Mouse (Mus musculus): ENCODE results near the gene Mfsd4a. TPM values are rescaled to one million over a fixed set of nuclear protein-coding genes. Genes with fewer than 3 reads are reported as not detected.

The Mfsd4a gene
- polyA plus RNA-seq, 1 experiment from 2014 or later: 3.7 TPM

GRCm38 (mm10) chr1:132099775-132100174 lies 31.9 kb upstream of the Mfsd4a start:
- H3K27me3 ChIP-seq (replicated peaks; ENCODE audit: control insufficient read depth, insufficient read depth, low read length): no peaks in the 10 kb centered on the region
- no peaks in the 10 kb centered on the region for H3K4me1 ChIP-seq (ENCODE audit: control insufficient read depth, insufficient read depth, low read length)
- DNase-seq (ENCODE audit: low spot score) (no peak), ATAC-seq (no peak)
- H3K9me3 ChIP-seq (replicated peaks; ENCODE audit: control insufficient read depth, low read length): no peaks in the 10 kb centered on the region
- no peak overlapping the region for H3K4me2 ChIP-seq (ENCODE audit: low read length)
- H3K9ac ChIP-seq (ENCODE audit: low read length): no peak overlapping the region
- WGBS: 74% methylated on average over 4 of the region's 4 CpGs
- H3K4me3 ChIP-seq (ENCODE audit: low read depth, low read length): no peak overlapping the region
- H3K36me3 ChIP-seq (ENCODE audit: control insufficient read depth, insufficient read depth, low read length): no peaks in the 10 kb centered on the region
- H3K27ac ChIP-seq (ENCODE audit: low read depth, low read length): no peak overlapping the region

DNA sequence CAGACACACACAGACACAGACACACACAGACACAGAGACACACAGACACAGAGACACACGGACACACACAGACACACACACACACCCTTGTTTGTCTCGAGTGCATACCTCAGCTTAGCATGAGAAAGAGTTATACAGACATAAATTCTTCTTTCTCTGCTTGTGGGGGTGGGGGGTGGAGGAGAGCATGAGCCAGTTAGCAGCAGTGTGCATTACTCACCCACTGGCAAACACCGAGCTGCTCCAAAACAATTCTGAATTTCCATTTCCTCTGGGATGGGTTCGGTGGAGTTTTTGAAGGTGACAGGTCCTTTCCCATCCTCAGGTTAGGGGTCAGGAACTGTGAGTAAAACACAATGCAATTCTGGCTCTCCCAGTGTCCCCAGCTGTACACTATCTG lies 31.2 kb upstream of the Mfsd4a start:
- no peak for DNase-seq (ENCODE audit: low spot score)
- Histone ChIP-seq H3K36me3 (ENCODE audit: control insufficient read depth, insufficient read depth, low read length) (no peaks in the 10 kb centered on the region), H3K4me2 (ENCODE audit: low read length) (no peak overlapping the region), H3K4me1 (ENCODE audit: control insufficient read depth, insufficient read depth, low read length) (no peaks in the 10 kb centered on the region), H3K27ac (ENCODE audit: low read depth, low read length) (no peak overlapping the region), H3K27me3 (replicated peaks; ENCODE audit: control insufficient read depth, insufficient read depth, low read length) (no peaks in the 10 kb centered on the region), H3K9ac (ENCODE audit: low read length) (no peak overlapping the region), H3K4me3 (ENCODE audit: low read depth, low read length) (no peak overlapping the region), H3K9me3 (replicated peaks; ENCODE audit: control insufficient read depth, low read length) (no peaks in the 10 kb centered on the region)
- WGBS: 82% methylated on average over 4 of the region's 4 CpGs
- ATAC-seq: no peak

DNA sequence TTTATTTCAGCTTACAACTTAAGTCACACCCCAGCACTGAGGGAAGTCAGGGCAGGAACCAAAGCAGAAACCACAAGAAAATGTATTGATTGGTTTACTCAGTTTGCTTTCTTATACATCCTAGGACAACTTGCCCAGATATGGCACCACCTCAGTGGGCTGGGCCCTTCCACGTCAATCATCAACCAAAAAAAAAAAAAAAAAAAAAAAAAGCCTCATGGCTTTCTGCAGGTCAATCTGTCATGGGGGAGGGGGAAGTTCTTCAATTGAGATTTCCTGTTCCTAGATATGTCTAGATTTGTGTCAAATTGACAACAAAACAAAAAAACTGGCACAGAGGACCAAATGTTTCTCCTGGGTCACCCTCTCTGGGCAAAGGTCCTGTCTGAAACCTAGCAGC lies 30.2 kb upstream of the Mfsd4a start:
- H3K9me3 ChIP-seq (replicated peaks; ENCODE audit: control insufficient read depth, low read length): no peaks in the 10 kb centered on the region
- ATAC-seq (no peak), DNase-seq (ENCODE audit: low spot score) (no peak)
- no peak overlapping the region for H3K4me2 ChIP-seq (ENCODE audit: low read length)
- WGBS: 79% methylated on average over 1 of the region's 1 CpGs
- no peaks in the 10 kb centered on the region for H3K4me1 ChIP-seq (ENCODE audit: control insufficient read depth, insufficient read depth, low read length)
- no peaks in the 10 kb centered on the region for H3K27me3 ChIP-seq (replicated peaks; ENCODE audit: control insufficient read depth, insufficient read depth, low read length)
- H3K4me3 ChIP-seq (ENCODE audit: low read depth, low read length): no peak overlapping the region
- no peak overlapping the region for H3K9ac ChIP-seq (ENCODE audit: low read length)
- H3K36me3 ChIP-seq (ENCODE audit: control insufficient read depth, insufficient read depth, low read length): no peaks in the 10 kb centered on the region
- no peak overlapping the region for H3K27ac ChIP-seq (ENCODE audit: low read depth, low read length)

DNA sequence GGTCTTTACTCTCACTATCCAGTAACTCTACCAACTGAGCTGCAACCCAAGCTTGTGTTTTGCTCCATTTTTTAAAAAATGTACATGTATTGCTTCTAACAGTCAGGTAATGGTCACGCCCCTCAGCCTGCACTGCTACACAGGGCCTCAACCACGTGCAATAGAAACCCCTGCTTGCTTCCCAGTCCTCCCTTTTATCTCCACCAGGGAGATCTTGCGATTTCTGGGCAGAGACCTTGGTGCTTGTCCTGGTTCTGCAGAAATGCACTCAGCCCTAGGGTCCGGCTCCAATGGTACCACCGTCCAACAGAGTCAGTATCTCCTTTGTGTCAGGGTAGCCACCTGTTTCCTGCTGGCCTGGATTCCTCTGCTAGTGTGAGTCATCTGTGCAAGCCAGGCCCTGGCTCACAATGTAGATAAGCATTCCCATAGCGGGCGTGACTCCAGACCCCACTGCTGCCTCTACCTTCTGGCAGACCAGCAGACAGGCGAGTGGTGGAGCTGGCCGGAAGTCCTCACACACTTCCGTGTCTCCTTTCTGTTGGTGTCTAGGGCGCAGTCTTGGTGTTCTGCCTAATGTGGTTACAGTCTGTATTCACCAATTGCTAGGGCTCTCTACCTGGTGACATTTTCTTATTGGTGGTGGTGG lies 27.6 kb upstream of the Mfsd4a start:
- Histone ChIP-seq H3K4me2 (ENCODE audit: low read length) (no peak overlapping the region), H3K27ac (ENCODE audit: low read depth, low read length) (no peak overlapping the region), H3K9me3 (replicated peaks; ENCODE audit: control insufficient read depth, low read length) (no peaks in the 10 kb centered on the region), H3K36me3 (ENCODE audit: control insufficient read depth, insufficient read depth, low read length) (no peaks in the 10 kb centered on the region), H3K9ac (ENCODE audit: low read length) (no peak overlapping the region), H3K4me3 (ENCODE audit: low read depth, low read length) (no peak overlapping the region), H3K4me1 (ENCODE audit: control insufficient read depth, insufficient read depth, low read length) (no peaks in the 10 kb centered on the region), H3K27me3 (replicated peaks; ENCODE audit: control insufficient read depth, insufficient read depth, low read length) (no peaks in the 10 kb centered on the region)
- WGBS: 82% methylated on average over 11 of the region's 11 CpGs
- DNase-seq (ENCODE audit: low spot score) (no peak), ATAC-seq (no peak)

- Histone ChIP-seq H3K27me3 (replicated peaks; ENCODE audit: control insufficient read depth, insufficient read depth, low read length) (no peaks in the 10 kb centered on the region), H3K4me1 (ENCODE audit: control insufficient read depth, insufficient read depth, low read length) (no peaks in the 10 kb centered on the region), H3K4me2 (ENCODE audit: low read length) (no peak overlapping the region), H3K4me3 (ENCODE audit: low read depth, low read length) (no peak overlapping the region), H3K36me3 (ENCODE audit: control insufficient read depth, insufficient read depth, low read length) (no peaks in the 10 kb centered on the region), H3K9me3 (replicated peaks; ENCODE audit: control insufficient read depth, low read length) (no peaks in the 10 kb centered on the region), H3K27ac (ENCODE audit: low read depth, low read length) (no peak overlapping the region), H3K9ac (ENCODE audit: low read length) (no peak overlapping the region)
- ATAC-seq: no peak
- DNase-seq (ENCODE audit: low spot score): no peak
- 87% methylated on average over 4 of the region's 4 CpGs for WGBS
Observed at GRCm38 (mm10) chr1:132093269-132093668, 25.4 kb upstream of the Mfsd4a start.

DNA sequence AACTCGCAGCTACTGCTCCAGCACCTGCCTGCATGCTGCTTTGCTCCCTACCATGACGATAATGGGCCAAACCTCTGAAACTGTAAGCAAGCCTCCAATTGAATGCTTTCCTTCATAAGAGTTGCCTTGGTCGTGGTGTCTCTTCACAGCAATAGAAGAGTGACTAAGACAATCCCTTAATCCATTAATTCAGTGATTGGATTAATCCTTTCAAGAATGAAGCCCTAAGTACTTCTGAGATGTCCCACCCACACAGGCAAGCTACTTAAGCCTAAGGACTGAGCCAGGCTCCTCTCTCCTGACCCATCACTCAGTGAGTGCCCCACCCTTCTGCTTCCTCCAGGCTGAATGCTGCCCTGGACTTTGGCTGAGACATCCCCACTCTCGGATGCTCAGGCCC lies 22.4 kb upstream of the Mfsd4a start:
- Histone ChIP-seq H3K36me3 (ENCODE audit: control insufficient read depth, insufficient read depth, low read length) (no peaks in the 10 kb centered on the region), H3K4me1 (ENCODE audit: control insufficient read depth, insufficient read depth, low read length) (no peaks in the 10 kb centered on the region), H3K9me3 (replicated peaks; ENCODE audit: control insufficient read depth, low read length) (no peaks in the 10 kb centered on the region), H3K4me2 (ENCODE audit: low read length) (no peak overlapping the region), H3K4me3 (ENCODE audit: low read depth, low read length) (no peak overlapping the region), H3K27ac (ENCODE audit: low read depth, low read length) (no peak overlapping the region), H3K27me3 (replicated peaks; ENCODE audit: control insufficient read depth, insufficient read depth, low read length) (no peaks in the 10 kb centered on the region), H3K9ac (ENCODE audit: low read length) (no peak overlapping the region)
- WGBS: 31% methylated on average over 4 of the region's 4 CpGs
- DNase-seq (ENCODE audit: low spot score): no peak
- no peak for ATAC-seq

- no peaks in the 10 kb centered on the region for H3K36me3 ChIP-seq (ENCODE audit: control insufficient read depth, insufficient read depth, low read length)
- no peak overlapping the region for H3K4me2 ChIP-seq (ENCODE audit: low read length)
- H3K4me3 ChIP-seq (ENCODE audit: low read depth, low read length): no peak overlapping the region
- H3K9me3 ChIP-seq (replicated peaks; ENCODE audit: control insufficient read depth, low read length): no peaks in the 10 kb centered on the region
- WGBS: 77% methylated on average over 6 of the region's 6 CpGs
- ATAC-seq (no peak), DNase-seq (ENCODE audit: low spot score) (no peak)
- no peaks in the 10 kb centered on the region for H3K27me3 ChIP-seq (replicated peaks; ENCODE audit: control insufficient read depth, insufficient read depth, low read length)
- H3K27ac ChIP-seq (ENCODE audit: low read depth, low read length): no peak overlapping the region
- no peak overlapping the region for H3K9ac ChIP-seq (ENCODE audit: low read length)
- no peaks in the 10 kb centered on the region for H3K4me1 ChIP-seq (ENCODE audit: control insufficient read depth, insufficient read depth, low read length)
Observed at GRCm38 (mm10) chr1:132089767-132090166, 21.9 kb upstream of the Mfsd4a start.

DNA sequence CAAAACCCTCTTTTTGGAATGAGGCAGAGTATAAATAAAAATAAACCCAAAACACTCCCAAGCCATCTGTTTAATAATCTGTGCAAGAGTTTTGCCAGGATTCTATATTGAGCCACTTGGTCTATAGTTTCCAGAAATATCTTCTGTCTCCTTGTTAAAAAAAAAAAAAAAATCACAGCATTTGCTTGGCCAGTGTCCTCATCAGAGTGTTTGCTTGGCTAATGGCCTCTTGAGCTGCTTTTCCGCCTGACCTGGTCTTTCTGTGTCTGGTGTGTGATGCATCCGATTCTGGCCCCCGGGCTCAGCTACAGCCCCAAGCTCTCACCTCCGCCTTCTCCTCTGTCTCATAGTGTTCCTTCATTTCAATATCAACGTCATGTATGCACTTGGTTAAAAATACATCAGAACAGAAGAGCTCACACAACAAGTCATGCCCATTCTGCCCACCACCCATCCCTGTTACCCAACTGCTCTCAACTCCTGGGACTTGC lies 20.4 kb upstream of the Mfsd4a start:
- H3K36me3 ChIP-seq (ENCODE audit: control insufficient read depth, insufficient read depth, low read length): no peaks in the 10 kb centered on the region
- 76% methylated on average over 5 of the region's 5 CpGs for WGBS
- H3K4me2 ChIP-seq (ENCODE audit: low read length): no peak overlapping the region
- no peak overlapping the region for H3K9ac ChIP-seq (ENCODE audit: low read length)
- H3K4me1 ChIP-seq (ENCODE audit: control insufficient read depth, insufficient read depth, low read length): no peaks in the 10 kb centered on the region
- no peaks in the 10 kb centered on the region for H3K9me3 ChIP-seq (replicated peaks; ENCODE audit: control insufficient read depth, low read length)
- H3K27me3 ChIP-seq (replicated peaks; ENCODE audit: control insufficient read depth, insufficient read depth, low read length): no peaks in the 10 kb centered on the region
- H3K27ac ChIP-seq (ENCODE audit: low read depth, low read length): 0 out of 2 replicates have a peak overlapping the region, but pooled peaks have one; percentile 2
- no peak for ATAC-seq
- DNase-seq (ENCODE audit: low spot score): peak; percentile 47
- no peak overlapping the region for H3K4me3 ChIP-seq (ENCODE audit: low read depth, low read length)

DNA sequence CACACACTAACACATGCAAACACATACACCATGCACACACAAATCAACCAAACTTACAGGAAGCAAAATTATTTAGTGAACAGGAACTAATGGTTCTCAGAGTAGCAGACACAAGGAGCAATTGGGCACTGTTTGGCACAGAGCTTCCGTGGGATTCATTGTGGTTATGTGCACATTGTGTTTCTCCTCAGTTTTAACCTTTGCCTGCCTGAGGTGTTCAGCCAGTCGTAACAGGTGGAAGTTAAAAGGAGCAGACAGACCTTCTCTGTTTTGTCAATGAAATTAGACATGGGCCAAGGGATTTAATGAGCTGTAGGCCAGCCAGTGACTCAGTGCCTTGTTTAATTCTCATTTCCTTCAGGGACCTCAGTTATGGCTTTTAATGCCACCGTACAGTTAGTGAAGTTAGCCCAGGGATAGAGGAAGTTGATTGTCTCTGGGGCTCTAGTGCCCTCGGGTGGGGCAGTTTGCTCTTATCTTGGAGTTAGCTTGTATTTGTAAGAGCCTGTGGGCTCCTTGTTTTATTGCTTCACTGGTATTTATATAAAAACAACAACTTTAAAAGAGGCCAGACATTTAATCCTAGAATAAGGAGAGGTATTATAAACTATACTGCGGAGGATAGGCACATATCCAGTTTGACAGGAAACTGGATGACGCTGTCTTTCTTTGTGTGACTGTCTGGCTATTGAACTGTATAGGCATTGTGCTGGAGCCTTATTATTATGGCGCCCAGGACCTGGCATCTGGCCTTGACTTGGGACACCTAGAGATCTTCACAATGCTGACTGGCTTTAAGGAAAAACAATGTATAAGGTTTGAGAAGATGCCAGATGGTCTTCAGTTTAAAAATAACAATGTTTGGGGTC lies 17.6 kb upstream of the Mfsd4a start:
- WGBS: 68% methylated on average over 7 of the region's 7 CpGs

More for the DNA sequence above, 17.6 kb upstream of the Mfsd4a start:
- Histone ChIP-seq H3K4me1 (ENCODE audit: control insufficient read depth, insufficient read depth, low read length) (no peaks in the 10 kb centered on the region), H3K9me3 (replicated peaks; ENCODE audit: control insufficient read depth, low read length) (no peaks in the 10 kb centered on the region), H3K4me2 (ENCODE audit: low read length) (no peak overlapping the region), H3K36me3 (ENCODE audit: control insufficient read depth, insufficient read depth, low read length) (no peaks in the 10 kb centered on the region), H3K9ac (ENCODE audit: low read length) (no peak overlapping the region), H3K4me3 (ENCODE audit: low read depth, low read length) (no peak overlapping the region), H3K27me3 (replicated peaks; ENCODE audit: control insufficient read depth, insufficient read depth, low read length) (no peaks in the 10 kb centered on the region), H3K27ac (ENCODE audit: low read depth, low read length) (no peak overlapping the region)
- ATAC-seq (no peak), DNase-seq (ENCODE audit: low spot score) (no peak)

All from forebrain, embryonic 14.5 days (tissue).